16 mouse cellular contexts compared by ENCODE assay signal in genomic region chr8:122005422-122006204, GRCm38 (mm10). TPM values are rescaled to one million over a fixed set of nuclear protein-coding genes. Genes with fewer than 3 reads are reported as not detected.
DNase-seq lines count a peak whose midpoint lies in the region; ATAC-seq and TF ChIP-seq lines count a peak whose summit lies in the region.
"Had no signal": no experiment of that assay in that cellular context is flagged by ENCODE, and none has a peak within 500 bp of the region (broad histone marks: within the 10 kb centered on the region; RNA-seq: fewer than 3 reads in every experiment).

No protein-coding gene starts in this region.

- peaks cover 42% of the 10 kb centered on the region for H3K36me3 ChIP-seq in hindbrain, postnatal 0 days (ENCODE audit: insufficient read depth, low read length)
- H3K36me3 ChIP-seq in hindbrain, embryonic 13.5 days = peaks cover 82% of the 10 kb centered on the region
- H3K36me3 ChIP-seq in midbrain, embryonic 13.5 days = peaks cover 77% of the 10 kb centered on the region
- peaks cover 19% of the 10 kb centered on the region; the same call in 1 of the 2 replicates for H3K36me3 ChIP-seq in midbrain, embryonic 11.5 days (ENCODE audit: control insufficient read depth, insufficient read depth, low read length)

- DNase-seq in hindbrain, postnatal 0 days (ENCODE audit: low spot score) = peak; percentile 49
- DNase-seq in midbrain, embryonic 11.5 days (ENCODE audit: low spot score, missing footprints) = no peak
- DNase-seq in cerebellum, adult 9-10 months = peak; percentile 52
- DNase-seq in ovary, adult 18-20 months (ENCODE audit: low spot score) = no peak
- DNase-seq in spleen, postnatal 4 days (ENCODE audit: low spot score in 2 of 2) = no peak
- DNase-seq: adrenal gland, postnatal 10 days; forebrain, postnatal 0 days; gastrocnemius, postnatal 14 days; liver, postnatal 0 days; thymus, adult 18-20 months had no signal

- H3K27me3 ChIP-seq in hindbrain, postnatal 0 days (ENCODE audit: insufficient read depth, low read length) = no peaks in the 10 kb centered on the region
- no peaks in the 10 kb centered on the region for H3K27me3 ChIP-seq in hindbrain, embryonic 13.5 days
- H3K27me3 ChIP-seq in midbrain, embryonic 13.5 days = no peaks in the 10 kb centered on the region
- H3K27me3 ChIP-seq in midbrain, embryonic 11.5 days (ENCODE audit: control insufficient read depth, insufficient read depth, low read length) = no peaks in the 10 kb centered on the region
- H3K27me3 ChIP-seq: limb, embryonic 13.5 days; midbrain, embryonic 12.5 days had no signal

- H3K9me3 ChIP-seq in hindbrain, postnatal 0 days (ENCODE audit: low read length) = no peaks in the 10 kb centered on the region
- no peaks in the 10 kb centered on the region for H3K9me3 ChIP-seq in hindbrain, embryonic 13.5 days
- no peaks in the 10 kb centered on the region for H3K9me3 ChIP-seq in midbrain, embryonic 13.5 days
- H3K9me3 ChIP-seq in midbrain, embryonic 11.5 days (ENCODE audit: control insufficient read depth, low read length) = no peaks in the 10 kb centered on the region
- H3K9me3 ChIP-seq: limb, embryonic 13.5 days; midbrain, embryonic 12.5 days had no signal

- no peak for TF ChIP-seq CTCF in hindbrain, postnatal 0 days (IDR thresholded peaks at IDR 0.05; ENCODE audit: low read depth)

- no peak overlapping the region for H3K9ac ChIP-seq in hindbrain, postnatal 0 days (replicated peaks; ENCODE audit: low read length)
- no peak overlapping the region for H3K9ac ChIP-seq in hindbrain, embryonic 13.5 days
- no peak overlapping the region for H3K9ac ChIP-seq in midbrain, embryonic 13.5 days (replicated peaks)
- no peak overlapping the region for H3K9ac ChIP-seq in midbrain, embryonic 11.5 days (ENCODE audit: low read length)
- H3K9ac ChIP-seq: forebrain, postnatal 0 days; limb, embryonic 13.5 days; liver, postnatal 0 days; midbrain, embryonic 12.5 days had no signal

- WGBS in hindbrain, postnatal 0 days = 65% methylated on average over 25 of the region's 25 CpGs
- 90% methylated on average over 24 of the region's 25 CpGs for WGBS in hindbrain, embryonic 13.5 days
- WGBS in midbrain, embryonic 13.5 days = 82% methylated on average over 25 of the region's 25 CpGs
- WGBS in midbrain, embryonic 11.5 days = 86% methylated on average over 24 of the region's 25 CpGs

- H3K27ac ChIP-seq in hindbrain, postnatal 0 days = no peak overlapping the region; the same call in 1 of the 2 replicates
- H3K27ac ChIP-seq in hindbrain, embryonic 13.5 days = no peak overlapping the region
- no peak overlapping the region for H3K27ac ChIP-seq in midbrain, embryonic 13.5 days
- H3K27ac ChIP-seq in midbrain, embryonic 11.5 days (ENCODE audit: low read depth, low read length) = no peak overlapping the region
- H3K27ac ChIP-seq: left cerebral cortex, adult 2 months; limb, embryonic 13.5 days; midbrain, embryonic 12.5 days had no signal

- 0 out of 2 replicates have a peak, but pooled peaks have one; percentile 33 for ATAC-seq in hindbrain, postnatal 0 days
- ATAC-seq in hindbrain, embryonic 13.5 days (ENCODE audit: low FRiP score) = no peak
- 0 out of 2 replicates have a peak, but pooled peaks have one; percentile 20 for ATAC-seq in midbrain, embryonic 13.5 days
- no peak for ATAC-seq in midbrain, embryonic 11.5 days (ENCODE audit: low FRiP score)
- ATAC-seq: liver, postnatal 0 days had no signal

- H3K4me3 ChIP-seq in hindbrain, postnatal 0 days (ENCODE audit: low read length) = no peak overlapping the region
- H3K4me3 ChIP-seq in hindbrain, embryonic 13.5 days = no peak overlapping the region
- H3K4me3 ChIP-seq in midbrain, embryonic 13.5 days (replicated peaks) = no peak overlapping the region
- H3K4me3 ChIP-seq in midbrain, embryonic 11.5 days (ENCODE audit: low read depth, low read length) = no peak overlapping the region
- H3K4me3 ChIP-seq: erythroblast, embryonic 14.5 days; left cerebral cortex, adult 2 months; limb, embryonic 13.5 days; midbrain, embryonic 12.5 days had no signal

- H3K4me1 ChIP-seq in hindbrain, postnatal 0 days (ENCODE audit: insufficient read depth, low read length) = no peaks in the 10 kb centered on the region
- peaks cover 14% of the 10 kb centered on the region for H3K4me1 ChIP-seq in hindbrain, embryonic 13.5 days (replicated peaks)
- peaks cover 7% of the 10 kb centered on the region for H3K4me1 ChIP-seq in midbrain, embryonic 13.5 days (replicated peaks)
- H3K4me1 ChIP-seq in midbrain, embryonic 11.5 days (ENCODE audit: control insufficient read depth, insufficient read depth, low read length) = 0 out of 2 replicates have a peak, but pooled peaks cover 2% of the 10 kb centered on the region

- H3K4me2 ChIP-seq in hindbrain, postnatal 0 days (ENCODE audit: low read depth, low read length) = no peak overlapping the region
- no peak overlapping the region for H3K4me2 ChIP-seq in hindbrain, embryonic 13.5 days
- H3K4me2 ChIP-seq in midbrain, embryonic 13.5 days (replicated peaks) = no peak overlapping the region
- no peak overlapping the region for H3K4me2 ChIP-seq in midbrain, embryonic 11.5 days
- H3K4me2 ChIP-seq: limb, embryonic 13.5 days; midbrain, embryonic 12.5 days had no signal

RNA-seq across cellular contexts. Expression of gene Banp, which starts 56.1 kb away (rescaled TPM):
- total RNA-seq in hindbrain, postnatal 0 days (2014; rRNA removed) = 59.7 and 62.5 TPM in 2 replicates
- polyA plus RNA-seq in hindbrain, postnatal 0 days (2015; fragmentation: Nextera tagmentation; extraction: Ambion mirVana) = 22.5 and 22.8 TPM in 2 replicates
- 50.3 and 59.0 TPM in 2 replicates for polyA plus RNA-seq in hindbrain, embryonic 13.5 days (2015; fragmentation: Nextera tagmentation; extraction: Ambion mirVana)
- 59.0 and 62.4 TPM in 2 replicates for polyA plus RNA-seq in midbrain, embryonic 13.5 days (2015; fragmentation: Nextera tagmentation; extraction: Ambion mirVana)
- 48.8 and 53.4 TPM in 2 replicates for polyA plus RNA-seq in midbrain, embryonic 11.5 days (2014; fragmentation: Nextera tagmentation; extraction: Ambion mirVana)

Comparison
In these comparisons a context has a peak if more than half of its experiments do, and no peak if none do; other contexts are left out.
1. ATAC-seq: peak in hindbrain, postnatal 0 days (single experiment) and midbrain, embryonic 13.5 days (single experiment); none in hindbrain, embryonic 13.5 days (single experiment) and midbrain, embryonic 11.5 days (single experiment).
2. DNase-seq: peak in hindbrain, postnatal 0 days (single experiment) and cerebellum, adult 9-10 months (single experiment); none in midbrain, embryonic 11.5 days (single experiment), ovary, adult 18-20 months (single experiment) and spleen, postnatal 4 days (0 of 2).